Mouse (Mus musculus): ENCODE data around the gene Rps6. TPM values are rescaled to one million over a fixed set of nuclear protein-coding genes. Genes with fewer than 3 reads are reported as not detected.
A peak's percentile ranks its signal among the peaks of the same experiment; 100 is the strongest.

The Rps6 gene
- total and polyA plus RNA-seq, 3 experiments: 607 to 3,999 (median 1,434) TPM

DNA sequence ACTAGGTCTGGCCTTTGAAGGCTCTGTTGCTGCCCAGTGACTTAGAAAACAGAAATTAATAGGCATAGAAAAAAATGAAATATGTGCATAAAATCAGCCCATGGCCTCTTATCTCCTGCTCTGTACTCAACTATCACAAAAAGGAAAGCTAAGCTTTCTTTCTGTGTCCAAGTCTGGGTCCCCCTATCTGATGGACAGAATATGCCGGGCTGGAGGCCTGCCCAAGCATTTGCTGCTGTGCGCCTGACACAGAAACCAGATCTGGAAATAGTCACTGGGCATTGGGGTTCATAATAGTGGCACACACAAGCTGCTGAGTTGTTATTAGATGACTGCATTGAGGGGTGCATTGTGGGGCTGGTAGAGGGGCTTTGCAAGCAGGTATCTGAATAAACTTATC, 22.3 kb upstream of the Rps6 start:
- peaks cover 5% of the 10 kb centered on the region for H3K4me1 ChIP-seq (ENCODE audit: insufficient read depth, low read depth, low read length)
- DNase-seq (ENCODE audit: low spot score) (no peak), ATAC-seq (ENCODE audit: extremely low read depth, insufficient number of reproducible peaks, low FRiP score, poor library complexity, severe bottlenecking) (no peak)
- H3K9me3 ChIP-seq (replicated peaks): no peaks in the 10 kb centered on the region
- no peak overlapping the region for H3K4me3 ChIP-seq (ENCODE audit: low read depth, low read length)
- H3K27me3 ChIP-seq (ENCODE audit: insufficient read depth, low read length): peaks cover 22% of the 10 kb centered on the region
- TF ChIP-seq POLR2AphosphoS5 (IDR thresholded peaks at IDR 0.05; ENCODE audit: insufficient replicate concordance, low read depth, low read length): no peak
- no peak for TF ChIP-seq GATA2 (IDR thresholded peaks at IDR 0.05; ENCODE audit: borderline replicate concordance, low read depth, low read length)
- no peak for TF ChIP-seq GATA1 (IDR thresholded peaks at IDR 0.05; ENCODE audit: borderline replicate concordance, low read length)
- no peak for TF ChIP-seq TAL1 (conservative IDR thresholded peaks at IDR 0.05; ENCODE audit: low read depth, low read length)
- no peak for TF ChIP-seq CTCF (IDR thresholded peaks at IDR 0.05; ENCODE audit: low read depth, low read length)
- H3K36me3 ChIP-seq (replicated peaks): no peaks in the 10 kb centered on the region

DNA sequence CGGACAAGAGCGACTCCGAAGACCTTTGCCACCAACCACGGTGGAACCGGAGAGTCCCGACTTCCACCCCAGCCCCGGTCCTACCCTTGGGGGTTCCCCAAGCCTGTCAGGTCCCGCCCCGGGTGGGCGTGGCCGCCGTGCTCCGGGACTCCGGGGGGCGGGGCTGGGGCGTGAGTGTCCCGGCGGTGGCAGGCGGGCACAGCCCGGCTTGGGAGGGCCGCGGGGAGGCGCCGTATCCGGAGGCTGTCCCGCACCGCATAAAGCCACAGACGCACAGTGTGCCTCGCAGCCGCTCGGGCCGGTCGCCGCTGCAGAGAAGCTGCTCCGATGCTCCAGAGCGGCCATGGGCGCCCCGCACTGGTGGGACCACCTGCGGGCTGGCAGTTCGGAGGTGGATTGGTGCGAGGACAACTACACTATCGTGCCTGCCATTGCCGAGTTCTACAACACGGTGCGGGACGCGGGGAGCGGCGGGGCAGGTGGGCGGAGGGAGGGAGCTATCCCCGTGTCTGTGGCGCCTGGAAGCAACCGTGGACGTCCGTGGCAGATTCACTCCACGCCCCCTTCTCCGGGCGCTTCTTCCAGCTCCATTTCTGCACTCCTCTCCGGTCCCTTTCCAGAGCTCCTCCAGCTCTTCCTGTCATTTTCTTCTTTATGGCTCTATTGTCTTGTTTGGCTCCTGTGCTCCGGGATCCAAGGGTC, 17.1 kb upstream of the Rps6 start, which contains the start of gene Acer2:
Acer2 (plus strand) TSS at position 251 of the 702 bp plus-strand sequence.
- Histone ChIP-seq H3K36me3 (replicated peaks) (no peaks in the 10 kb centered on the region), H3K4me3 (ENCODE audit: low read depth, low read length) (peak within 1 kb of the TSS; percentile 72), H3K4me1 (ENCODE audit: insufficient read depth, low read depth, low read length) (peaks cover 9% of the 10 kb centered on the region), H3K27me3 (ENCODE audit: insufficient read depth, low read length) (peaks cover 39% of the 10 kb centered on the region), H3K9me3 (replicated peaks) (peaks cover 4% of the 10 kb centered on the region; the same call in 1 of the 2 replicates)
- DNase-seq (ENCODE audit: low spot score) (peak; percentile 40), ATAC-seq (ENCODE audit: extremely low read depth, insufficient number of reproducible peaks, low FRiP score, poor library complexity, severe bottlenecking) (peak; percentile 45; the same call in 1 of the 2 replicates)
- no peak for TF ChIP-seq CTCF (IDR thresholded peaks at IDR 0.05; ENCODE audit: low read depth, low read length)
- no peak for TF ChIP-seq TAL1 (conservative IDR thresholded peaks at IDR 0.05; ENCODE audit: low read depth, low read length)
- no peak for TF ChIP-seq GATA2 (IDR thresholded peaks at IDR 0.05; ENCODE audit: borderline replicate concordance, low read depth, low read length)
- TF ChIP-seq GATA1 (IDR thresholded peaks at IDR 0.05; ENCODE audit: borderline replicate concordance, low read length): no peak

- H3K9me3 ChIP-seq (replicated peaks): peaks cover 4% of the 10 kb centered on the region; the same call in 1 of the 2 replicates
- H3K27me3 ChIP-seq (ENCODE audit: insufficient read depth, low read length): peaks cover 42% of the 10 kb centered on the region
- ATAC-seq (ENCODE audit: extremely low read depth, insufficient number of reproducible peaks, low FRiP score, poor library complexity, severe bottlenecking) (no peak), DNase-seq (ENCODE audit: low spot score) (no peak)
- peaks cover 9% of the 10 kb centered on the region for H3K4me1 ChIP-seq (ENCODE audit: insufficient read depth, low read depth, low read length)
- no peak overlapping the region for H3K4me3 ChIP-seq (ENCODE audit: low read depth, low read length)
- no peak for TF ChIP-seq GATA2 (IDR thresholded peaks at IDR 0.05; ENCODE audit: borderline replicate concordance, low read depth, low read length)
- no peak for TF ChIP-seq GATA1 (IDR thresholded peaks at IDR 0.05; ENCODE audit: borderline replicate concordance, low read length)
- TF ChIP-seq POLR2AphosphoS5 (IDR thresholded peaks at IDR 0.05; ENCODE audit: insufficient replicate concordance, low read depth, low read length): no peak
- TF ChIP-seq TAL1 (conservative IDR thresholded peaks at IDR 0.05; ENCODE audit: low read depth, low read length): no peak
- TF ChIP-seq CTCF (IDR thresholded peaks at IDR 0.05; ENCODE audit: low read depth, low read length): no peak
- H3K36me3 ChIP-seq (replicated peaks): no peaks in the 10 kb centered on the region
Observed at GRCm38 (mm10) chr4:86873072-86873471, 15.9 kb upstream of the Rps6 start.

DNA sequence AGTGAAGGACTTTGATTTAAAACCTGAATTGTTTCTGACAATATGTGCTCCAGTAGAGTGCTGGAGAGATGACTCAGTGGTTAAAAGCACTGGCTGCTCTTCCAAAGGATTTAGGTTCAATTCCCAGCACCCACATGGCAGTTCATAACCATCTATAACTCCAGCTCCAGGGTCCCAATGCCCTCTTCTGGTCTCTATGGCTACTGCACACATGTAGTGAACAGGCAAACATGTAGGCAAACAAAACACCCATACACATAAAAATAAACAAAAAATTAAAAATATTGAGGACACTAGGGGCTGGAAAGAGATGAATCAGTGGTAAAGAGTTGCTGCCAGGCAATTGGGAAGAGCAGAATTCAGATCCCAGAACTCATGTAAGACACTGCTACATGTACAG, 14.8 kb upstream of the Rps6 start:
- no peaks in the 10 kb centered on the region for H3K36me3 ChIP-seq (replicated peaks)
- H3K4me1 ChIP-seq (ENCODE audit: insufficient read depth, low read depth, low read length): peaks cover 9% of the 10 kb centered on the region
- TF ChIP-seq GATA1 (IDR thresholded peaks at IDR 0.05; ENCODE audit: borderline replicate concordance, low read length) (no peak), TAL1 (conservative IDR thresholded peaks at IDR 0.05; ENCODE audit: low read depth, low read length) (no peak), POLR2AphosphoS5 (IDR thresholded peaks at IDR 0.05; ENCODE audit: insufficient replicate concordance, low read depth, low read length) (no peak), GATA2 (IDR thresholded peaks at IDR 0.05; ENCODE audit: borderline replicate concordance, low read depth, low read length) (no peak), CTCF (IDR thresholded peaks at IDR 0.05; ENCODE audit: low read depth, low read length) (no peak)
- H3K4me3 ChIP-seq (ENCODE audit: low read depth, low read length): no peak overlapping the region
- H3K27me3 ChIP-seq (ENCODE audit: insufficient read depth, low read length): peaks cover 46% of the 10 kb centered on the region
- DNase-seq (ENCODE audit: low spot score) (no peak), ATAC-seq (ENCODE audit: extremely low read depth, insufficient number of reproducible peaks, low FRiP score, poor library complexity, severe bottlenecking) (no peak)
- H3K9me3 ChIP-seq (replicated peaks): peaks cover 4% of the 10 kb centered on the region; the same call in 1 of the 2 replicates

DNA sequence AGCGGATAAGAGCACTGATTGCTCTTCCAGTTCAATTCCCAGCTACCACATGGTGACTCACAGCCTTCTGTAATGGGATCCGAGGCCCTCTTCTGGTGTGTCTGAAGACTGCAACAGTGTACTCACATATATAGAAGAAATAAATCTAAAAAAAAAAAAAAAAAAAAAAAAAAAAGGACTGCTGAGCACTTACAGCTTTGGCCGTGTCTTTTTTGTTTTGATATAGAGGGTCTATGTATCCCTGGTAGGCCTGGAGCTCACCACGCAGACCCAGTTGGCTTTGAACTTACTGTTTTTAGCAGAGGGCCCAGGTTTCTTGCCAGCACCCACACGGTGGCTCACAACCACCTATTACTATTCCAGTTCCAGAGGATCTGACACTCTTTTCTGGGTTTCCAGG, 6.9 kb upstream of the Rps6 start:
- DNase-seq (ENCODE audit: low spot score): no peak

GRCm38 (mm10) chr4:86858070-86858440, 843 bp upstream of the Rps6 start:
- H3K27me3 ChIP-seq (ENCODE audit: insufficient read depth, low read length): no peaks in the 10 kb centered on the region
- H3K4me1 ChIP-seq (ENCODE audit: insufficient read depth, low read depth, low read length): peaks cover 33% of the 10 kb centered on the region
- peak overlapping the region; percentile 93 for H3K4me3 ChIP-seq (ENCODE audit: low read depth, low read length)
- no peak for TF ChIP-seq GATA2 (IDR thresholded peaks at IDR 0.05; ENCODE audit: borderline replicate concordance, low read depth, low read length)
- no peak for TF ChIP-seq POLR2AphosphoS5 (IDR thresholded peaks at IDR 0.05; ENCODE audit: insufficient replicate concordance, low read depth, low read length)
- no peak for TF ChIP-seq GATA1 (IDR thresholded peaks at IDR 0.05; ENCODE audit: borderline replicate concordance, low read length)
- no peak for ATAC-seq (ENCODE audit: extremely low read depth, insufficient number of reproducible peaks, low FRiP score, poor library complexity, severe bottlenecking)
- peaks cover 44% of the 10 kb centered on the region for H3K36me3 ChIP-seq (replicated peaks)
- no peak for DNase-seq (ENCODE audit: low spot score)
- H3K9me3 ChIP-seq (replicated peaks): no peaks in the 10 kb centered on the region

More for the DNA sequence above, 6.9 kb upstream of the Rps6 start:
- TF ChIP-seq GATA1 (IDR thresholded peaks at IDR 0.05; ENCODE audit: borderline replicate concordance, low read length): no peak
- TF ChIP-seq TAL1 (conservative IDR thresholded peaks at IDR 0.05; ENCODE audit: low read depth, low read length): no peak
- no peak for ATAC-seq (ENCODE audit: extremely low read depth, insufficient number of reproducible peaks, low FRiP score, poor library complexity, severe bottlenecking)
- peaks cover 4% of the 10 kb centered on the region for H3K36me3 ChIP-seq (replicated peaks)
- no peaks in the 10 kb centered on the region for H3K9me3 ChIP-seq (replicated peaks)
- peaks cover 6% of the 10 kb centered on the region for H3K4me1 ChIP-seq (ENCODE audit: insufficient read depth, low read depth, low read length)
- peaks cover 21% of the 10 kb centered on the region for H3K27me3 ChIP-seq (ENCODE audit: insufficient read depth, low read length)
- H3K4me3 ChIP-seq (ENCODE audit: low read depth, low read length): no peak overlapping the region
